Mouse (Mus musculus) small intestine, adult 2 months (tissue): ENCODE measurements around the gene Larp6. TPM values are rescaled to one million over a fixed set of nuclear protein-coding genes. Genes with fewer than 3 reads are reported as not detected.

ENCODE experiments used
- H3K27ac ChIP-seq: fragments of 200-500 bp; 2 replicates; pipeline ENCODE4 v1.5.1; 2012; ENCODE audit warnings: low read depth, low read length, control low read depth, inconsistent platforms; ENCODE audit not compliant: insufficient read depth
- H3K27me3 ChIP-seq: fragments of 200-500 bp; 2 replicates; pipeline ENCODE4 v1.6.1; 2012; ENCODE audit warnings: mild to moderate bottlenecking, moderate library complexity, low read length, inconsistent platforms; ENCODE audit not compliant: control insufficient read depth, insufficient read depth
- H3K36me3 ChIP-seq: fragments of 200-500 bp; 2 replicates; pipeline ENCODE4 v1.6.1; 2012; ENCODE audit warnings: mild to moderate bottlenecking, low read length, control low read depth, inconsistent platforms; ENCODE audit not compliant: control insufficient read depth, insufficient read depth
- H3K4me1 ChIP-seq: fragments of 200-500 bp; 2 replicates; pipeline ENCODE4 v1.6.1; 2012; ENCODE audit warnings: low read length, inconsistent platforms, mixed read lengths; ENCODE audit not compliant: control insufficient read depth, insufficient read depth, insufficient read length
- H3K4me3 ChIP-seq: fragments of 200-500 bp; 2 replicates; pipeline ENCODE4 v1.5.1; 2012; ENCODE audit warnings: low read depth, mild to moderate bottlenecking, control low read depth, inconsistent platforms, low read length, moderate library complexity
- CTCF ChIP-seq: fragments of 200-500 bp; IDR thresholded peaks from 2 replicates; pipeline ENCODE4 v1.5.1; 2012; ENCODE audit warnings: low read depth, mild to moderate bottlenecking, control low read depth, inconsistent platforms, low read length, moderate library complexity, mixed read lengths; ENCODE audit not compliant: insufficient replicate concordance, insufficient read length; ENCODE audit errors: extremely low read depth
- POLR2A ChIP-seq: fragments of 200-500 bp; IDR thresholded peaks from 2 replicates; pipeline ENCODE4 v1.6.1; 2012; ENCODE audit warnings: low read depth, mild to moderate bottlenecking, control low read depth, inconsistent platforms, low read length, moderate library complexity
- WGBS: fragments of 180-500 bp; shearing (Covaris S2); methylation state at CpG from one replicate; pipeline ENCODE4 v1.1.7; 2018; 5-methylcytosine and 5-hydroxymethylcytosine counted together
- polyA plus RNA-seq: library from polyadenylated mRNA; depleted of rRNA; stranded (reverse); fragments of >200 nt; gene quantifications from 2 replicates; pipeline ENCODE4 v1.2.3, GENCODE M21; 2012

The Larp6 gene
- polyA plus RNA-seq, 1 experiment = 0.84 TPM

- no peaks in the 10 kb centered on the region for H3K27me3 ChIP-seq
- TF ChIP-seq CTCF = no peak
- TF ChIP-seq POLR2A = no peak
- H3K4me3 ChIP-seq = no peak overlapping the region
- H3K4me1 ChIP-seq = peaks cover 3% of the 10 kb centered on the region; the same call in 1 of the 2 replicates
- 92% methylated on average over 2 of the region's 2 CpGs for WGBS
- H3K36me3 ChIP-seq = no peaks in the 10 kb centered on the region
- H3K27ac ChIP-seq = no peak overlapping the region
Observed at GRCm38 (mm10) chr9:60748191-60748590, 35.4 kb downstream of the Larp6 start.

GRCm38 (mm10) chr9:60749105-60749504 is 36.3 kb downstream of the Larp6 start:
- peak; percentile 33; the same call in 1 of the 2 replicates for TF ChIP-seq CTCF
- TF ChIP-seq POLR2A = no peak
- 99% methylated on average over 2 of the region's 2 CpGs for WGBS
- peaks cover 3% of the 10 kb centered on the region; the same call in 1 of the 2 replicates for H3K4me1 ChIP-seq
- no peak overlapping the region for H3K4me3 ChIP-seq
- no peaks in the 10 kb centered on the region for H3K27me3 ChIP-seq
- H3K36me3 ChIP-seq = no peaks in the 10 kb centered on the region
- no peak overlapping the region for H3K27ac ChIP-seq

GRCm38 (mm10) chr9:60751098-60751497 is 38.3 kb downstream of the Larp6 start:
- no peaks in the 10 kb centered on the region for H3K36me3 ChIP-seq
- H3K4me3 ChIP-seq = no peak overlapping the region
- peaks cover 3% of the 10 kb centered on the region; the same call in 1 of the 2 replicates for H3K4me1 ChIP-seq
- 81% methylated on average over 5 of the region's 5 CpGs for WGBS
- TF ChIP-seq POLR2A = no peak
- H3K27me3 ChIP-seq = no peaks in the 10 kb centered on the region
- H3K27ac ChIP-seq = no peak overlapping the region

- H3K27ac ChIP-seq = 0 out of 2 replicates have a peak overlapping the region, but pooled peaks have one; percentile 24
- no peak for TF ChIP-seq POLR2A
- no peak for TF ChIP-seq CTCF
Observed at GRCm38 (mm10) chr9:60751971-60752370, 39.2 kb downstream of the Larp6 start.

GRCm38 (mm10) chr9:60752636-60753035 is 39.8 kb downstream of the Larp6 start:
- TF ChIP-seq CTCF (no peak), POLR2A (no peak)
- Histone ChIP-seq H3K4me3 (no peak overlapping the region), H3K4me1 (peaks cover 3% of the 10 kb centered on the region; the same call in 1 of the 2 replicates), H3K27me3 (no peaks in the 10 kb centered on the region), H3K27ac (0 out of 2 replicates have a peak overlapping the region, but pooled peaks have one; percentile 24), H3K36me3 (no peaks in the 10 kb centered on the region)

More at GRCm38 (mm10) chr9:60751971-60752370, 39.2 kb downstream of the Larp6 start:
- Histone ChIP-seq H3K36me3 (no peaks in the 10 kb centered on the region), H3K4me1 (peaks cover 3% of the 10 kb centered on the region; the same call in 1 of the 2 replicates), H3K4me3 (no peak overlapping the region), H3K27me3 (no peaks in the 10 kb centered on the region)
- 22% methylated on average over 6 of the region's 6 CpGs for WGBS

GRCm38 (mm10) chr9:60756258-60756657 is 43.5 kb downstream of the Larp6 start:
- WGBS = 37% methylated on average over 6 of the region's 6 CpGs

GRCm38 (mm10) chr9:60756866-60757740 is 44.3 kb downstream of the Larp6 start:
- H3K36me3 ChIP-seq = no peaks in the 10 kb centered on the region
- H3K4me1 ChIP-seq = no peaks in the 10 kb centered on the region; the same call in 1 of the 2 replicates
- no peak for TF ChIP-seq CTCF
- no peak for TF ChIP-seq POLR2A
- H3K4me3 ChIP-seq = no peak overlapping the region
- H3K27ac ChIP-seq = no peak overlapping the region
- no peaks in the 10 kb centered on the region for H3K27me3 ChIP-seq
- 79% methylated on average over 15 of the region's 15 CpGs for WGBS

More at GRCm38 (mm10) chr9:60756258-60756657, 43.5 kb downstream of the Larp6 start:
- TF ChIP-seq CTCF (peak; percentile 46; the same call in 1 of the 2 replicates), POLR2A (no peak)
- H3K27me3 ChIP-seq = no peaks in the 10 kb centered on the region
- no peaks in the 10 kb centered on the region for H3K36me3 ChIP-seq
- no peak overlapping the region for H3K27ac ChIP-seq
- no peak overlapping the region for H3K4me3 ChIP-seq
- H3K4me1 ChIP-seq = no peaks in the 10 kb centered on the region; the same call in 1 of the 2 replicates
